Comparison of ENCODE assay signal across 17 mouse cellular contexts in genomic region chr10:40724342-40724741, GRCm38 (mm10). TPM values are rescaled to one million over a fixed set of nuclear protein-coding genes. Genes with fewer than 3 reads are reported as not detected.
DNase-seq lines count a peak whose midpoint lies in the region; ATAC-seq and TF ChIP-seq lines count a peak whose summit lies in the region.
"Had no signal": no experiment of that assay in that cellular context is flagged by ENCODE, and none has a peak within 500 bp of the region (broad histone marks: within the 10 kb centered on the region; RNA-seq: fewer than 3 reads in every experiment).

No protein-coding gene starts in this region.

- TF ChIP-seq CTCF in liver, postnatal 0 days (IDR thresholded peaks at IDR 0.05; ENCODE audit: low read depth): no peak

- no peaks in the 10 kb centered on the region for H3K36me3 ChIP-seq in liver, postnatal 0 days (replicated peaks; ENCODE audit: insufficient read depth, low read length)
- H3K36me3 ChIP-seq in liver, embryonic 12.5 days: no peaks in the 10 kb centered on the region
- H3K36me3 ChIP-seq: embryonic facial prominence, embryonic 13.5 days had no signal

- H3K4me2 ChIP-seq in liver, postnatal 0 days (ENCODE audit: low read depth, low read length): no peak overlapping the region
- no peak overlapping the region for H3K4me2 ChIP-seq in liver, embryonic 12.5 days
- H3K4me2 ChIP-seq: embryonic facial prominence, embryonic 13.5 days had no signal

- H3K9ac ChIP-seq in liver, postnatal 0 days (replicated peaks): no peak overlapping the region
- no peak overlapping the region for H3K9ac ChIP-seq in liver, embryonic 12.5 days
- H3K9ac ChIP-seq: embryonic facial prominence, embryonic 13.5 days; forebrain, postnatal 0 days had no signal

- no peak for ATAC-seq in liver, postnatal 0 days
- ATAC-seq in liver, embryonic 12.5 days: no peak
- ATAC-seq: CD4-positive, CD25-positive, alpha-beta regulatory T cell, adult 4 months; forebrain, postnatal 0 days had no signal

- H3K27ac ChIP-seq in liver, postnatal 0 days (ENCODE audit: low read depth): no peak overlapping the region
- H3K27ac ChIP-seq in liver, embryonic 12.5 days: no peak overlapping the region
- H3K27ac ChIP-seq: embryonic facial prominence, embryonic 13.5 days; stomach, postnatal 0 days had no signal

- intact Hi-C loops in heart, postnatal 25 days (cut with DNase I): no loop called here

- no peaks in the 10 kb centered on the region for H3K9me3 ChIP-seq in liver, postnatal 0 days (ENCODE audit: low read length)
- no peaks in the 10 kb centered on the region for H3K9me3 ChIP-seq in liver, embryonic 12.5 days (replicated peaks)
- H3K9me3 ChIP-seq: embryonic facial prominence, embryonic 13.5 days; megakaryocyte, embryonic 14.5 days had no signal

- no peak for TF ChIP-seq EP300 in liver, postnatal 0 days (IDR thresholded peaks at IDR 0.05; ENCODE audit: low read depth)

- no peaks in the 10 kb centered on the region for H3K27me3 ChIP-seq in liver, postnatal 0 days (ENCODE audit: insufficient read depth, low read length)
- H3K27me3 ChIP-seq in liver, embryonic 12.5 days (replicated peaks): peaks cover 4% of the 10 kb centered on the region; the same call in 1 of the 2 replicates
- H3K27me3 ChIP-seq: embryonic facial prominence, embryonic 13.5 days had no signal

- H3K4me3 ChIP-seq in liver, postnatal 0 days (ENCODE audit: low read depth, low read length): no peak overlapping the region
- H3K4me3 ChIP-seq in liver, embryonic 12.5 days: no peak overlapping the region
- H3K4me3 ChIP-seq: embryonic facial prominence, embryonic 13.5 days; megakaryocyte, embryonic 14.5 days; myocyte had no signal

- WGBS in liver, postnatal 0 days (ENCODE audit: insufficient replicate concordance): 66% methylated on average over 6 of the region's 6 CpGs
- 54% methylated on average over 6 of the region's 6 CpGs for WGBS in liver, embryonic 12.5 days (ENCODE audit: insufficient replicate concordance)

- peak; percentile 9 for DNase-seq in heart, postnatal 4 days
- no peak for DNase-seq in heart, postnatal 25 days (ENCODE audit: low spot score)
- DNase-seq in liver, postnatal 0 days: peak; percentile 11
- peak; percentile 21 to 23 for DNase-seq in right cerebral cortex, postnatal 10 days (ENCODE audit: low spot score in 2 of 2)
- DNase-seq in right cerebral cortex, postnatal 36 days (ENCODE audit: low spot score in 2 of 2): no peak
- no peak for DNase-seq in thymus, adult 18-20 months
- DNase-seq: cerebellum, adult 9-11 months; forebrain, postnatal 0 days; gastrocnemius, postnatal 25 days; liver; spleen, adult 18-20 months had no signal

- no peaks in the 10 kb centered on the region for H3K4me1 ChIP-seq in liver, postnatal 0 days (ENCODE audit: insufficient read depth)
- no peaks in the 10 kb centered on the region for H3K4me1 ChIP-seq in liver, embryonic 12.5 days
- H3K4me1 ChIP-seq: megakaryocyte, embryonic 14.5 days had no signal

RNA-seq across cellular contexts. Expression of gene Mettl24, which starts 41.3 kb away (rescaled TPM):
- 1 to 10 TPM; 2.2 to 2.6 TPM for total RNA-seq in heart, postnatal 4 days (2021)
- 1 to 10 TPM; 1.2 to 1.6 TPM for total RNA-seq in heart, postnatal 25 days (2021)
- 0.30 and 0.45 TPM in 2 replicates for polyA plus RNA-seq in liver, postnatal 0 days (2015; fragmentation: Nextera tagmentation; extraction: Ambion mirVana)
- 0.72 and 0.87 TPM in 2 replicates for polyA plus RNA-seq in liver, embryonic 12.5 days (2016; fragmentation: Nextera tagmentation; extraction: Ambion mirVana)
- total RNA-seq: forebrain, postnatal 0 days had no signal

Comparison
In these comparisons a context has a peak if more than half of its experiments do, and no peak if none do; other contexts are left out.
1. DNase-seq: peak in heart, postnatal 4 days (single experiment), liver, postnatal 0 days (single experiment) and right cerebral cortex, postnatal 10 days (2 of 2); none in heart, postnatal 25 days (single experiment), right cerebral cortex, postnatal 36 days (0 of 2) and thymus, adult 18-20 months (0 of 2).